Mouse (Mus musculus): Measurements from ENCODE around the gene Sorcs2. TPM values are rescaled to one million over a fixed set of nuclear protein-coding genes. Genes with fewer than 3 reads are reported as not detected.
A peak's percentile ranks its signal among the peaks of the same experiment; 100 is the strongest.

Gene Sorcs2
- total RNA-seq, 2 experiments from 2014 or later, result 49.2 to 54.8 TPM

DNA sequence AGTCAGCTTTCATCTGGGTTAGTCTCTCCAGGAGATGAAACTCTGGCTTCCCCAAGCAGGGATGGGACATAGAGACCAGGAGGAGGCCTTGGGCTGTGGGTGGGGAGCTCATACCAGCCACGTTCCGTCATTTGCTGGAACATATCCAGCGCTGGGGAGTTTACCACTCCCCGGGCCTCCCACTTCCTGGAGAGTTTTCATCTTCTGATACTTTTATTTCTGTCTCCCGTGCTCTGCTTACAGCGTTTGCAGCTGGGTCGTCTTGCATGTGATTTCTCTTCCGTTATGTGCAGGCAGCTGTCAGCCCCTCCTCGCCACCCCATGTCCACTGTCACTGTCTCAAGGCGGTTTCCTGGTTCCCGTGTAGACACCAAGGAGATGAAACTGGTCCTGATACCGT lies 424.1 kb downstream of the Sorcs2 start:
- no peak overlapping the region for H3K27ac ChIP-seq
- DNase-seq (ENCODE audit: low spot score in 2 of 2), result peak in 1 of 2 experiments; percentile 45
- H3K4me3 ChIP-seq, result no peak overlapping the region
- no peak for TF ChIP-seq CTCF (conservative IDR thresholded peaks at IDR 0.05)

DNA sequence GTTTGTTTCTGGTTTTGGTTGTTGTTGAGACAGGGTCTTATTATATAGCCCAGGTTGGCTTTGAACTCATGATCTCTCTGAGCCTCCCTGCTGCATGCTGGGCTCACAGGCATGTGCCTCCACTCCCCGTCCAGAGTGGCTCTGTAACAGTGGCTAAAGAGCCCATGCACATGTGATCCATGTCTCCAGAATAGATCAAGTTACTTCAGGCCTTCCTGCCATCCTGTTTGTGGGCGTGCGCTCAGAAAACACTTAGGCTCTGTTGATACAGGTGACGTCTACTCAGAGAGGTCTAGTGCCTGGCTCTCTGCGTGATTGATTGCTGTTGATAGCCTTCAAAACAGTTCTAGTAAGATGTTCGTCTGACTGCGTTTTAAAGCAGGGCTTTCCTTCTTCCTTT lies 425.2 kb downstream of the Sorcs2 start:
- no peak for TF ChIP-seq CTCF (conservative IDR thresholded peaks at IDR 0.05)
- peak overlapping the region; percentile 19; the same call in 1 of the 2 replicates for H3K27ac ChIP-seq
- H3K4me3 ChIP-seq, result no peak overlapping the region
- DNase-seq (ENCODE audit: low spot score in 2 of 2), result no peak

- TF ChIP-seq CTCF (conservative IDR thresholded peaks at IDR 0.05), result peak; percentile 97
- peak in 1 of 2 experiments; percentile 69 for DNase-seq (ENCODE audit: low spot score in 2 of 2)
These were observed 425.9 kb downstream of the Sorcs2 start for GRCm38 (mm10) chr5:35971841-35972578.

GRCm38 (mm10) chr5:35970380-35971105 lies 427.4 kb downstream of the Sorcs2 start:
- Histone ChIP-seq H3K4me3 (no peak overlapping the region), H3K27ac (peak overlapping the region; percentile 54)
- TF ChIP-seq CTCF (conservative IDR thresholded peaks at IDR 0.05), result no peak
- DNase-seq (ENCODE audit: low spot score in 2 of 2), result peak; percentile 40 to 41

More at GRCm38 (mm10) chr5:35971841-35972578, 425.9 kb downstream of the Sorcs2 start:
- no peak overlapping the region for H3K4me3 ChIP-seq
- peak overlapping the region; percentile 54; the same call in 1 of the 2 replicates for H3K27ac ChIP-seq

- H3K4me3 ChIP-seq, result no peak overlapping the region
- TF ChIP-seq CTCF (conservative IDR thresholded peaks at IDR 0.05), result no peak
- no peak for DNase-seq (ENCODE audit: low spot score in 2 of 2)
- peak overlapping the region; percentile 54 for H3K27ac ChIP-seq
These were observed 428.1 kb downstream of the Sorcs2 start for GRCm38 (mm10) chr5:35969857-35970256.

Small RNA genes within 50 kb of the gene (microRNA-seq; reads per million reads assigned to microRNA genes)
- gene Mir7689, result 675 to 834 reads per million in 2 experiments

Other genes starting within 250 kb of the Sorcs2 start
- not detected for gene Psapl1, start 194.1 kb downstream of the Sorcs2 start, total RNA-seq (2021)
- gene Grpel1, start 66.9 kb upstream of the Sorcs2 start, total RNA-seq (2021), result 10 to 100 TPM; 24.0 to 24.5 TPM
- 10 to 100 TPM; 36.9 to 37.2 TPM for gene Tada2b, start 86.1 kb upstream of the Sorcs2 start, total RNA-seq (2021)
- gene Ccdc96, start 86.4 kb upstream of the Sorcs2 start, total RNA-seq (2021), result 1 to 10 TPM in 1 of 2 experiments, under 1 TPM in 1; 0.91 to 1.3 TPM
- 100 to 1,000 TPM; 101 to 105 TPM for gene Tbc1d14, start 195.1 kb upstream of the Sorcs2 start, total RNA-seq (2021)